Mouse (Mus musculus) E14TG2a.4 (cell line): ENCODE measurements around the gene Olfr47.
"Not testable (repeated sequence)": the region's sequence is repeated elsewhere in the genome, so short reads cannot be mapped to it uniquely, and the experiment has no call there.

Experiments used
- CTCF ChIP-seq: conservative IDR thresholded peaks from 2 replicates; pipeline ENCODE4 v1.5.1; 2014; ENCODE audit warnings: low read length
- POU5F1 ChIP-seq: IDR thresholded peaks from 2 replicates; pipeline ENCODE4 v1.6.1; 2014; ENCODE audit warnings: low read length, borderline replicate concordance

DNA sequence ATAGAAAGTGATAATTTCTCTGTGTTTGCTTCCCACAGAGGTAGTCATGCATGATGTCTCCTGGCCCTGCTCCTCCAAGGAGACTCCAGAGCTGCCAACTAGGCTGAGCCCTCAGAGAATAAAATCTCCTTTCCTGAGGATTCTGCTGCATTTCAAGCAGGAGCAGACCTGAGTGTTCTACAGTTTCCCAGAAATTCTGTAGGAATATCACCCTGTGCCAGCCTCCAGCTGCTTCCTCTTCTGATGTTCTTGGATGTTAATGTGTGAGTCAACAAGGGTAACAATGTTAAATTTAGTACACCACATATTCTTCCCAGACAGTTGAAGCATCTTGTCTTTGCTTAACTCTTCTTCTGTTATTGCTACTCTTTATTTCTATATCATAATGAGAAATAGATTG lies 18.5 kb upstream of the Olfr47 start, which contains the start of gene Olfr434:
- TF ChIP-seq CTCF, POU5F1: not testable (repeated sequence)
